Mouse (Mus musculus) stomach, postnatal 0 days (tissue): ENCODE results near the gene Tnrc6b. TPM values are rescaled to one million over a fixed set of nuclear protein-coding genes. Genes with fewer than 3 reads are reported as not detected.

Experiments
- ATAC-seq: fragments of 200-750 bp; cut with Nextera tagmentation; 2 replicates; pipeline ENCODE4 v1.8.0; 2017; ENCODE audit not compliant: low FRiP score, low TSS enrichment
- DNase-seq: peaks from one replicate; pipeline ENCODE4 v3.0.0-alpha.2; 2016; ENCODE audit warnings: low spot score
- H3K27ac ChIP-seq: fragments of 300-500 bp; sonication (generic); replicated peaks from 2 replicates; pipeline ENCODE4 v1.5.1; 2014; ENCODE audit warnings: mild to moderate bottlenecking, control low read depth
- H3K27me3 ChIP-seq: fragments of 300-500 bp; sonication (generic); 2 replicates; pipeline ENCODE4 v1.6.1; 2014; ENCODE audit warnings: low read length; ENCODE audit not compliant: control insufficient read depth, insufficient read depth
- H3K36me3 ChIP-seq: fragments of 300-500 bp; sonication (generic); 2 replicates; pipeline ENCODE4 v1.6.1; 2014; ENCODE audit warnings: low read length, mixed read lengths; ENCODE audit not compliant: control insufficient read depth, insufficient read depth
- H3K4me1 ChIP-seq: fragments of 300-500 bp; sonication (generic); replicated peaks from 2 replicates; pipeline ENCODE4 v1.6.1; 2014; ENCODE audit warnings: antibody characterized with exemption; ENCODE audit not compliant: control insufficient read depth, insufficient read depth
- H3K4me2 ChIP-seq: fragments of 300-500 bp; sonication (generic); replicated peaks from 2 replicates; pipeline ENCODE4 v1.6.1; 2014; ENCODE audit warnings: low read depth, mild to moderate bottlenecking, control low read depth, moderate library complexity
- H3K4me3 ChIP-seq: fragments of 300-500 bp; sonication (generic); 2 replicates; pipeline ENCODE4 v1.5.1; 2014; ENCODE audit warnings: low read depth, low read length, control low read depth
- H3K9ac ChIP-seq: fragments of 300-500 bp; sonication (generic); 2 replicates; pipeline ENCODE4 v1.6.1; 2014; ENCODE audit warnings: mild to moderate bottlenecking, low read length, control low read depth, mixed read lengths
- H3K9me3 ChIP-seq: fragments of 300-500 bp; sonication (generic); 2 replicates; pipeline ENCODE4 v1.6.1; 2016; ENCODE audit warnings: low read length; ENCODE audit not compliant: control insufficient read depth
- CTCF ChIP-seq: IDR thresholded peaks from 2 replicates; pipeline ENCODE4 v1.5.1; 2016; ENCODE audit warnings: antibody characterized with exemption, low read depth, mild to moderate bottlenecking, moderate library complexity
- EP300 ChIP-seq: optimal IDR thresholded peaks from 2 replicates; pipeline ENCODE3; 2016; ENCODE audit warnings: antibody characterized with exemption
- WGBS: fragments of 180-500 bp; shearing (Covaris S2); extraction: QIAGEN DNeasy Blood & Tissue Kit; methylation state at CpG from one replicate; pipeline ENCODE4 v1.1.7; 2014; 5-methylcytosine and 5-hydroxymethylcytosine counted together
- polyA plus RNA-seq: library from polyadenylated mRNA; unstranded; fragments of >200 nt; fragmentation: Nextera tagmentation; extraction: Ambion mirVana; gene quantifications from 2 replicates; pipeline ENCODE4 v1.2.1, GENCODE M21; 2015

Gene Tnrc6b
- polyA plus RNA-seq, 1 experiment from 2014 or later = 8.5 TPM

GRCm38 (mm10) chr15:80792556-80792955 lies 81.4 kb downstream of the Tnrc6b start:
- H3K9me3 ChIP-seq = no peaks in the 10 kb centered on the region
- DNase-seq = no peak
- ATAC-seq = no peak
- H3K36me3 ChIP-seq = no peaks in the 10 kb centered on the region
- TF ChIP-seq CTCF (no peak), EP300 (no peak)
- H3K9ac ChIP-seq = no peak overlapping the region
- no peak overlapping the region for H3K27ac ChIP-seq
- 74% methylated on average over 3 of the region's 3 CpGs for WGBS
- no peaks in the 10 kb centered on the region for H3K4me1 ChIP-seq
- H3K4me2 ChIP-seq = no peak overlapping the region
- H3K27me3 ChIP-seq = no peaks in the 10 kb centered on the region
- H3K4me3 ChIP-seq = no peak overlapping the region

GRCm38 (mm10) chr15:80795076-80795475 lies 84.0 kb downstream of the Tnrc6b start:
- H3K9me3 ChIP-seq = no peaks in the 10 kb centered on the region
- no peak overlapping the region for H3K27ac ChIP-seq
- no peaks in the 10 kb centered on the region for H3K4me1 ChIP-seq
- no peak for ATAC-seq
- no peak overlapping the region for H3K4me3 ChIP-seq
- TF ChIP-seq CTCF = no peak
- no peak for TF ChIP-seq EP300
- DNase-seq = no peak
- H3K9ac ChIP-seq = no peak overlapping the region
- H3K36me3 ChIP-seq = no peaks in the 10 kb centered on the region
- H3K4me2 ChIP-seq = no peak overlapping the region
- H3K27me3 ChIP-seq = no peaks in the 10 kb centered on the region
- 86% methylated on average over 1 of the region's 1 CpGs for WGBS

GRCm38 (mm10) chr15:80797757-80798156 lies 86.6 kb downstream of the Tnrc6b start:
- Histone ChIP-seq H3K4me3 (peak overlapping the region; percentile 52), H3K9ac (peak overlapping the region; percentile 50), H3K4me1 (0 out of 2 replicates have a peak, but pooled peaks cover 4% of the 10 kb centered on the region), H3K4me2 (peak overlapping the region; percentile 64), H3K27me3 (no peaks in the 10 kb centered on the region), H3K36me3 (no peaks in the 10 kb centered on the region), H3K27ac (peak overlapping the region; percentile 79), H3K9me3 (no peaks in the 10 kb centered on the region)
- TF ChIP-seq EP300 = no peak
- TF ChIP-seq CTCF = no peak
- ATAC-seq = peak; percentile 92
- peak; percentile 50 for DNase-seq
- WGBS = 1% methylated on average over 6 of the region's 6 CpGs

- no peaks in the 10 kb centered on the region for H3K9me3 ChIP-seq
- TF ChIP-seq CTCF (peak; percentile 57), EP300 (no peak)
- H3K4me1 ChIP-seq = 0 out of 2 replicates have a peak, but pooled peaks cover 4% of the 10 kb centered on the region
- under 1% methylated on average over 17 of the region's 17 CpGs for WGBS
- peak overlapping the region; percentile 64 for H3K4me2 ChIP-seq
- no peaks in the 10 kb centered on the region for H3K36me3 ChIP-seq
- DNase-seq = peak; percentile 89
- peak; percentile 92 for ATAC-seq
- H3K9ac ChIP-seq = peak overlapping the region; percentile 65
- no peaks in the 10 kb centered on the region for H3K27me3 ChIP-seq
- H3K4me3 ChIP-seq = peak overlapping the region; percentile 52
- H3K27ac ChIP-seq = peak overlapping the region; percentile 89
These were observed 87.4 kb downstream of the Tnrc6b start for GRCm38 (mm10) chr15:80798367-80799073.

GRCm38 (mm10) chr15:80799074-80799633 lies 88.0 kb downstream of the Tnrc6b start:
- DNase-seq (peak; percentile 50), ATAC-seq (peak; percentile 32; the same call in 1 of the 2 replicates)
- Histone ChIP-seq H3K9me3 (no peaks in the 10 kb centered on the region), H3K4me3 (peak overlapping the region; percentile 52), H3K27me3 (no peaks in the 10 kb centered on the region), H3K27ac (peak overlapping the region; percentile 84), H3K9ac (peak overlapping the region; percentile 65), H3K36me3 (no peaks in the 10 kb centered on the region), H3K4me1 (0 out of 2 replicates have a peak, but pooled peaks cover 4% of the 10 kb centered on the region), H3K4me2 (peak overlapping the region; percentile 47)
- under 1% methylated on average over 10 of the region's 10 CpGs for WGBS
- TF ChIP-seq CTCF (no peak), EP300 (no peak)

GRCm38 (mm10) chr15:80799634-80800137 lies 88.6 kb downstream of the Tnrc6b start:
- peak overlapping the region; percentile 52 for H3K4me3 ChIP-seq
- no peaks in the 10 kb centered on the region for H3K27me3 ChIP-seq
- WGBS = under 1% methylated on average over 10 of the region's 10 CpGs
- H3K4me1 ChIP-seq = peaks cover 4% of the 10 kb centered on the region; the same call in 1 of the 2 replicates
- peak; percentile 56 for DNase-seq
- peak overlapping the region; percentile 84 for H3K27ac ChIP-seq
- no peak for TF ChIP-seq EP300
- no peak for TF ChIP-seq CTCF
- peak overlapping the region; percentile 65 for H3K9ac ChIP-seq
- no peaks in the 10 kb centered on the region for H3K9me3 ChIP-seq
- ATAC-seq = no peak
- no peaks in the 10 kb centered on the region for H3K36me3 ChIP-seq
- H3K4me2 ChIP-seq = peak overlapping the region; percentile 47
